Mouse (Mus musculus) ES-E14 (cell line): ENCODE data around the gene Chchd10.

ENCODE experiments used
- CHD2 ChIP-seq: IDR thresholded peaks from 2 replicates; pipeline ENCODE4 v1.6.1; 2014; ENCODE audit warnings: mild to moderate bottlenecking, low read depth, low read length, inconsistent platforms
- MAFK ChIP-seq: IDR thresholded peaks from 2 replicates; pipeline ENCODE4 v1.6.1; 2014; ENCODE audit warnings: mild to moderate bottlenecking, low read depth, low read length, inconsistent platforms; ENCODE audit not compliant: insufficient read depth

- TF ChIP-seq CHD2 (no peak), MAFK (no peak)
Measured at GRCm38 (mm10) chr10:75921026-75921725, 11.8 kb upstream of the Chchd10 start, which contains the start of gene Smarcb1.
